Mouse (Mus musculus) lung, adult 2 months (tissue): ENCODE measurements at regions not wholly inside any gene's neighbourhood (a gene's known extent, or its start where the extent isn't known, plus 50 kb on each side); places are given as distances from the start of the nearest gene placed in this dataset.

Experiments used
- CTCF ChIP-seq: fragments of 200-500 bp; IDR thresholded peaks from 2 replicates; pipeline ENCODE4 v1.5.1; 2011; ENCODE audit warnings: mild to moderate bottlenecking, low read length, control low read depth; ENCODE audit not compliant: insufficient read depth
- POLR2A ChIP-seq: fragments of 200-500 bp; IDR thresholded peaks from 2 replicates; pipeline ENCODE4 v1.6.1; 2011; ENCODE audit warnings: low read depth, mild to moderate bottlenecking, control low read depth, low read length, borderline replicate concordance; ENCODE audit errors: extremely low read depth

DNA sequence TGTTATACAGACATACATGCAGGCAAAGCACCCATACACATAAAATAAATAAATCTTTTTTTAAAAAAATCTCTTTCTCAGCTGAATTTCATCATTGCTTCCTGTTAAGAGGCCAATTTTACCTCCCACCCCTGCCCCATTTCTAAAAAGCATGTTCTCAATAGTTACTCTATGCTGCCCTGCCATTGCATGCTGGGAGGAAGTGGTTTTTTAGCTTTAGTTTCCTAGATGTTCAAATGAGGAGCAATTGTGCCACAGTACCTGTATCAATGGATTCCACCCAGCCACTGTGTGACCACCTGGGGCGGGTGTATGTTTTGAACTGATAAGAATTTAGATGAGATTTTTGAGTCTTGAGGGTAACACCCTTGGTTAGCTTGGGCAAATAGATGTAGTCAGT lies 53.3 kb upstream of the Prkcq start:
- TF ChIP-seq CTCF (no peak), POLR2A (no peak)
